Mouse (Mus musculus) embryonic facial prominence, embryonic 11.5 days (tissue): ENCODE results near the gene Rasip1. TPM values are rescaled to one million over a fixed set of nuclear protein-coding genes. Genes with fewer than 3 reads are reported as not detected.

Experiments used
- ATAC-seq: fragments of 200-750 bp; cut with Nextera tagmentation; replicated peaks from 2 replicates; pipeline ENCODE4 v1.8.0; 2017; ENCODE audit warnings: low read depth; ENCODE audit not compliant: insufficient number of reproducible peaks, low FRiP score, low TSS enrichment
- DNase-seq: peaks from one replicate; pipeline ENCODE4 v3.0.0-alpha.2; 2015; ENCODE audit warnings: low spot score
- H3K27ac ChIP-seq: fragments of 300-500 bp; sonication (generic); replicated peaks from 2 replicates; pipeline ENCODE4 v1.5.1; 2014; ENCODE audit warnings: mild to moderate bottlenecking, low read depth, low read length, control low read depth
- H3K27me3 ChIP-seq: fragments of 300-500 bp; sonication (generic); 2 replicates; pipeline ENCODE4 v1.6.1; 2014; ENCODE audit warnings: mild to moderate bottlenecking, low read length, moderate library complexity, mixed read lengths; ENCODE audit not compliant: control insufficient read depth, insufficient read depth
- H3K36me3 ChIP-seq: fragments of 300-500 bp; sonication (generic); replicated peaks from 2 replicates; pipeline ENCODE4 v1.6.1; 2014; ENCODE audit warnings: low read depth, mild to moderate bottlenecking, low read length, moderate library complexity, mixed read lengths; ENCODE audit not compliant: control insufficient read depth, insufficient read depth
- H3K4me1 ChIP-seq: fragments of 300-500 bp; sonication (generic); 2 replicates; pipeline ENCODE4 v1.6.1; 2014; ENCODE audit warnings: low read length, mixed read lengths; ENCODE audit not compliant: control insufficient read depth, insufficient read depth
- H3K4me2 ChIP-seq: fragments of 300-500 bp; sonication (generic); 2 replicates; pipeline ENCODE4 v1.6.1; 2014; ENCODE audit warnings: low read depth, mild to moderate bottlenecking, control low read depth, low read length, moderate library complexity
- H3K4me3 ChIP-seq: fragments of 300-500 bp; sonication (generic); 2 replicates; pipeline ENCODE4 v1.5.1; 2014; ENCODE audit warnings: low read depth, low read length, control low read depth
- H3K9ac ChIP-seq: fragments of 300-500 bp; sonication (generic); replicated peaks from 2 replicates; pipeline ENCODE4 v1.6.1; 2014; ENCODE audit warnings: mild to moderate bottlenecking, control low read depth, low read length
- H3K9me3 ChIP-seq: fragments of 300-500 bp; sonication (generic); replicated peaks from 2 replicates; pipeline ENCODE4 v1.6.1; 2016; ENCODE audit warnings: mild to moderate bottlenecking, low read length, inconsistent platforms, mixed read lengths; ENCODE audit not compliant: control insufficient read depth
- WGBS: fragments of 180-500 bp; shearing (Covaris S2); extraction: QIAGEN DNeasy Blood & Tissue Kit; methylation state at CpG from one replicate; pipeline ENCODE4 v1.1.7; 2014; 5-methylcytosine and 5-hydroxymethylcytosine counted together
- polyA plus RNA-seq: library from polyadenylated mRNA; unstranded; fragments of >200 nt; fragmentation: Nextera tagmentation; extraction: Ambion mirVana; gene quantifications from 2 replicates; pipeline ENCODE4 v1.2.1, GENCODE M21; 2014

Rasip1 gene
- polyA plus RNA-seq, 1 experiment from 2014 or later, result 5.7 TPM

- ATAC-seq (no peak), DNase-seq (no peak)
- H3K4me2 ChIP-seq, result no peak overlapping the region
- no peaks in the 10 kb centered on the region for H3K27me3 ChIP-seq
- no peak overlapping the region for H3K9ac ChIP-seq
- no peaks in the 10 kb centered on the region for H3K36me3 ChIP-seq
- no peak overlapping the region for H3K4me3 ChIP-seq
- WGBS, result 75% methylated on average over 4 of the region's 4 CpGs
- H3K4me1 ChIP-seq, result no peaks in the 10 kb centered on the region
- no peaks in the 10 kb centered on the region for H3K9me3 ChIP-seq
- H3K27ac ChIP-seq, result no peak overlapping the region
Observed at GRCm38 (mm10) chr7:45595176-45595575, 32.1 kb upstream of the Rasip1 start.

- DNase-seq (no peak), ATAC-seq (no peak)
- Histone ChIP-seq H3K4me1 (no peaks in the 10 kb centered on the region), H3K27me3 (no peaks in the 10 kb centered on the region), H3K9ac (no peak overlapping the region), H3K4me2 (no peak overlapping the region), H3K27ac (no peak overlapping the region), H3K4me3 (no peak overlapping the region), H3K36me3 (no peaks in the 10 kb centered on the region), H3K9me3 (no peaks in the 10 kb centered on the region)
- 85% methylated on average over 1 of the region's 1 CpGs for WGBS
Observed at GRCm38 (mm10) chr7:45596107-45596506, 31.2 kb upstream of the Rasip1 start.

GRCm38 (mm10) chr7:45597013-45597412 lies 30.3 kb upstream of the Rasip1 start:
- H3K4me3 ChIP-seq, result no peak overlapping the region
- no peaks in the 10 kb centered on the region for H3K27me3 ChIP-seq
- WGBS, result 84% methylated on average over 5 of the region's 5 CpGs
- no peaks in the 10 kb centered on the region for H3K4me1 ChIP-seq
- no peak overlapping the region for H3K9ac ChIP-seq
- no peaks in the 10 kb centered on the region for H3K9me3 ChIP-seq
- ATAC-seq (no peak), DNase-seq (no peak)
- no peak overlapping the region for H3K27ac ChIP-seq
- no peaks in the 10 kb centered on the region for H3K36me3 ChIP-seq
- H3K4me2 ChIP-seq, result no peak overlapping the region

- H3K27me3 ChIP-seq, result no peaks in the 10 kb centered on the region
- no peaks in the 10 kb centered on the region for H3K9me3 ChIP-seq
- DNase-seq (no peak), ATAC-seq (no peak)
- H3K9ac ChIP-seq, result no peak overlapping the region
- H3K4me2 ChIP-seq, result no peak overlapping the region
- H3K36me3 ChIP-seq, result no peaks in the 10 kb centered on the region
- WGBS, result 89% methylated on average over 6 of the region's 6 CpGs
- H3K27ac ChIP-seq, result no peak overlapping the region
- H3K4me1 ChIP-seq, result no peaks in the 10 kb centered on the region
- H3K4me3 ChIP-seq, result no peak overlapping the region
Observed at GRCm38 (mm10) chr7:45597527-45597926, 29.8 kb upstream of the Rasip1 start.

- DNase-seq, result no peak
- no peak for ATAC-seq
- H3K4me1 ChIP-seq, result no peaks in the 10 kb centered on the region
- no peak overlapping the region for H3K4me3 ChIP-seq
- 0 out of 2 replicates have a peak overlapping the region, but pooled peaks have one; percentile 32 for H3K9ac ChIP-seq
- H3K36me3 ChIP-seq, result no peaks in the 10 kb centered on the region
- H3K4me2 ChIP-seq, result no peak overlapping the region
- 46% methylated on average over 18 of the region's 18 CpGs for WGBS
- H3K27me3 ChIP-seq, result no peaks in the 10 kb centered on the region
- H3K9me3 ChIP-seq, result no peaks in the 10 kb centered on the region
- H3K27ac ChIP-seq, result no peak overlapping the region
Observed at GRCm38 (mm10) chr7:45598960-45599879, 28.1 kb upstream of the Rasip1 start.

- H3K4me2 ChIP-seq, result no peak overlapping the region
- no peaks in the 10 kb centered on the region for H3K9me3 ChIP-seq
- H3K4me3 ChIP-seq, result no peak overlapping the region
- H3K4me1 ChIP-seq, result no peaks in the 10 kb centered on the region
- H3K27ac ChIP-seq, result no peak overlapping the region
- no peak overlapping the region for H3K9ac ChIP-seq
- DNase-seq (no peak), ATAC-seq (no peak)
- 79% methylated on average over 9 of the region's 9 CpGs for WGBS
- no peaks in the 10 kb centered on the region for H3K27me3 ChIP-seq
- H3K36me3 ChIP-seq, result no peaks in the 10 kb centered on the region
Observed at GRCm38 (mm10) chr7:45605704-45606289, 21.5 kb upstream of the Rasip1 start.

GRCm38 (mm10) chr7:45609511-45609910 lies 17.8 kb upstream of the Rasip1 start:
- H3K4me3 ChIP-seq, result no peak overlapping the region
- DNase-seq (no peak), ATAC-seq (no peak)
- no peaks in the 10 kb centered on the region for H3K27me3 ChIP-seq
- no peaks in the 10 kb centered on the region for H3K4me1 ChIP-seq
- WGBS, result 73% methylated on average over 1 of the region's 1 CpGs
- H3K9me3 ChIP-seq, result no peaks in the 10 kb centered on the region
- no peak overlapping the region for H3K4me2 ChIP-seq
- H3K27ac ChIP-seq, result no peak overlapping the region
- no peaks in the 10 kb centered on the region for H3K36me3 ChIP-seq
- no peak overlapping the region for H3K9ac ChIP-seq

- Histone ChIP-seq H3K27me3 (peaks cover 18% of the 10 kb centered on the region), H3K27ac (no peak overlapping the region), H3K4me1 (0 out of 2 replicates have a peak, but pooled peaks cover 6% of the 10 kb centered on the region), H3K4me2 (no peak overlapping the region), H3K36me3 (no peaks in the 10 kb centered on the region), H3K4me3 (no peak overlapping the region), H3K9me3 (no peaks in the 10 kb centered on the region), H3K9ac (no peak overlapping the region)
- ATAC-seq, result no peak
- WGBS, result 12% methylated on average over 6 of the region's 6 CpGs
- peak; percentile 27 for DNase-seq
Observed at GRCm38 (mm10) chr7:45616277-45616676, 11.0 kb upstream of the Rasip1 start.
